Mouse (Mus musculus) myocyte (in vitro differentiated cells): ENCODE results near the gene Xxylt1. TPM values are rescaled to one million over a fixed set of nuclear protein-coding genes. Genes with fewer than 3 reads are reported as not detected.
A peak's percentile ranks its signal among the peaks of the same experiment; 100 is the strongest.

Experiments
- H3K27me3 ChIP-seq: one replicate; pipeline ENCODE4 v1.6.1; 2011; ENCODE audit not compliant: control insufficient read depth, insufficient read depth, insufficient read length
- H3K36me3 ChIP-seq: one replicate; pipeline ENCODE4 v1.6.1; 2011; ENCODE audit not compliant: control insufficient read depth, insufficient read depth
- H3K4me2 ChIP-seq: one replicate; pipeline ENCODE4 v1.6.1; 2011; ENCODE audit warnings: low read depth, control low read depth
- H3K4me3 ChIP-seq: one replicate; pipeline ENCODE4 v1.5.1; 2011; ENCODE audit warnings: mild to moderate bottlenecking, control low read depth, moderate library complexity
- H3K79me2 ChIP-seq: one replicate; pipeline ENCODE4 v1.6.1; 2011; ENCODE audit not compliant: control insufficient read depth, insufficient read depth
- H3ac ChIP-seq: one replicate; pipeline ENCODE4 v1.6.1; 2011; ENCODE audit not compliant: control insufficient read depth, insufficient read length
- CEBPB ChIP-seq: IDR thresholded peaks from 2 replicates; pipeline ENCODE4 v1.6.1; 2011; ENCODE audit warnings: mild to moderate bottlenecking, moderate library complexity; ENCODE audit not compliant: poor library complexity, insufficient read depth, severe bottlenecking
- E2F4 ChIP-seq: IDR thresholded peaks from one replicate; pipeline ENCODE4 v1.6.1; 2011; ENCODE audit warnings: mild to moderate bottlenecking, control low read depth, moderate library complexity; ENCODE audit not compliant: insufficient read depth
- MAX ChIP-seq: IDR thresholded peaks from one replicate; pipeline ENCODE4 v1.6.1; 2011; ENCODE audit warnings: low read depth, mild to moderate bottlenecking, control low read depth
- MYOD1 ChIP-seq, 3 experiments: IDR thresholded peaks; one replicate each; pipeline ENCODE4 v1.6.1; 2011; ENCODE audit warnings: control low read depth in 2 of 3, low read depth in 2 of 3, mild to moderate bottlenecking in 2 of 3, moderate library complexity in 1 of 3; ENCODE audit not compliant: insufficient read length in 2 of 3, control insufficient read depth in 1 of 3
- MYOG ChIP-seq, 3 experiments: IDR thresholded peaks; one replicate each; pipeline ENCODE4 v1.6.1; 2011; ENCODE audit warnings: control low read depth in 2 of 3, low read depth in 2 of 3, mild to moderate bottlenecking in 2 of 3; ENCODE audit not compliant: insufficient read length in 2 of 3, control insufficient read depth in 1 of 3, insufficient read depth in 1 of 3
- POLR2A ChIP-seq: IDR thresholded peaks from one replicate; pipeline ENCODE4 v1.6.1; 2011; ENCODE audit warnings: low read depth, mild to moderate bottlenecking, control low read depth, moderate library complexity; ENCODE audit not compliant: insufficient read length
- POLR2AphosphoS2 ChIP-seq: IDR thresholded peaks from one replicate; pipeline ENCODE4 v1.6.1; 2011; ENCODE audit warnings: low read depth, control low read depth; ENCODE audit not compliant: insufficient read length
- REST ChIP-seq: IDR thresholded peaks from one replicate; pipeline ENCODE4 v1.6.1; 2011; ENCODE audit warnings: mild to moderate bottlenecking, control low read depth, moderate library complexity; ENCODE audit not compliant: insufficient read depth, insufficient read length
- SRF ChIP-seq: IDR thresholded peaks from one replicate; pipeline ENCODE4 v1.6.1; 2011; ENCODE audit warnings: low read depth; ENCODE audit not compliant: control insufficient read depth, insufficient read length
- TCF12 ChIP-seq: IDR thresholded peaks from one replicate; pipeline ENCODE4 v1.6.1; 2011; ENCODE audit warnings: mild to moderate bottlenecking, control low read depth; ENCODE audit not compliant: poor library complexity, insufficient read depth, severe bottlenecking
- TCF3 ChIP-seq: IDR thresholded peaks from one replicate; pipeline ENCODE4 v1.6.1; 2011; ENCODE audit warnings: low read depth, control low read depth; ENCODE audit not compliant: insufficient read length
- USF1 ChIP-seq: IDR thresholded peaks from one replicate; pipeline ENCODE4 v1.6.1; 2011; ENCODE audit warnings: low read depth, mild to moderate bottlenecking, control low read depth, moderate library complexity
- polyA plus RNA-seq: library from polyadenylated mRNA; unstranded; fragments of >200 nt; fragmentation: generic; extraction: Trizol; gene quantifications from one replicate; pipeline ENCODE4 v1.2.1, GENCODE M21; 2012; ENCODE audit warnings: missing spikeins

The Xxylt1 gene
- polyA plus RNA-seq, 1 experiment = 7.6 TPM

- no peaks in the 10 kb centered on the region for H3K36me3 ChIP-seq
- TF ChIP-seq TCF3 (peak; percentile 20), MYOG (IDR thresholded peaks at IDR 0.05; ENCODE audit: control insufficient read depth in 1 of 3, insufficient read depth in 1 of 3, insufficient read length in 2 of 3, low read depth in 2 of 3) (peak in 2 of 3 experiments; percentile 70 to 76), MYOD1 (IDR thresholded peaks at IDR 0.05; ENCODE audit: control insufficient read depth in 1 of 3, insufficient read length in 2 of 3, low read depth in 2 of 3) (peak; percentile 79 to 80 (median 80)), E2F4 (no peak), POLR2AphosphoS2 (no peak), TCF12 (peak; percentile 11), REST (no peak), MAX (no peak)
- H3K4me3 ChIP-seq = no peak overlapping the region
- no peak overlapping the region for H3ac ChIP-seq
- H3K79me2 ChIP-seq = no peaks in the 10 kb centered on the region
- H3K4me2 ChIP-seq = no peak overlapping the region
- no peaks in the 10 kb centered on the region for H3K27me3 ChIP-seq
Measured at GRCm38 (mm10) chr16:31016669-31017068, 64.6 kb downstream of the Xxylt1 start.

GRCm38 (mm10) chr16:31016169-31016568 is 65.1 kb downstream of the Xxylt1 start:
- TF ChIP-seq MAX = no peak
- no peak overlapping the region for H3K4me3 ChIP-seq
- no peaks in the 10 kb centered on the region for H3K27me3 ChIP-seq
- no peaks in the 10 kb centered on the region for H3K36me3 ChIP-seq
- H3K79me2 ChIP-seq = no peaks in the 10 kb centered on the region
- no peak overlapping the region for H3K4me2 ChIP-seq
- H3ac ChIP-seq = no peak overlapping the region

GRCm38 (mm10) chr16:31015271-31015670 is 66.0 kb downstream of the Xxylt1 start:
- Histone ChIP-seq H3K79me2 (no peaks in the 10 kb centered on the region), H3K4me2 (no peak overlapping the region), H3ac (no peak overlapping the region), H3K4me3 (no peak overlapping the region), H3K36me3 (no peaks in the 10 kb centered on the region), H3K27me3 (no peaks in the 10 kb centered on the region)
- TF ChIP-seq POLR2A = no peak
- no peak for TF ChIP-seq CEBPB
- TF ChIP-seq MAX = no peak
- TF ChIP-seq MYOD1 (IDR thresholded peaks at IDR 0.05; ENCODE audit: control insufficient read depth in 1 of 3, insufficient read length in 2 of 3, low read depth in 2 of 3) = no peak
- no peak for TF ChIP-seq TCF3
- no peak for TF ChIP-seq USF1
- TF ChIP-seq SRF = no peak
- no peak for TF ChIP-seq POLR2AphosphoS2
- TF ChIP-seq MYOG (IDR thresholded peaks at IDR 0.05; ENCODE audit: control insufficient read depth in 1 of 3, insufficient read depth in 1 of 3, insufficient read length in 2 of 3, low read depth in 2 of 3) = no peak
- no peak for TF ChIP-seq REST
- TF ChIP-seq TCF12 = no peak
- TF ChIP-seq E2F4 = no peak

- Histone ChIP-seq H3K4me3 (no peak overlapping the region), H3ac (no peak overlapping the region), H3K4me2 (no peak overlapping the region), H3K36me3 (no peaks in the 10 kb centered on the region), H3K27me3 (no peaks in the 10 kb centered on the region), H3K79me2 (no peaks in the 10 kb centered on the region)
- TF ChIP-seq E2F4 (no peak), MAX (no peak), POLR2A (no peak), REST (no peak), TCF12 (no peak), USF1 (no peak), MYOD1 (IDR thresholded peaks at IDR 0.05; ENCODE audit: control insufficient read depth in 1 of 3, insufficient read length in 2 of 3, low read depth in 2 of 3) (no peak), CEBPB (no peak), MYOG (IDR thresholded peaks at IDR 0.05; ENCODE audit: control insufficient read depth in 1 of 3, insufficient read depth in 1 of 3, insufficient read length in 2 of 3, low read depth in 2 of 3) (no peak), POLR2AphosphoS2 (no peak), TCF3 (no peak), SRF (no peak)
Measured at GRCm38 (mm10) chr16:31012236-31012635, 69.0 kb downstream of the Xxylt1 start.

GRCm38 (mm10) chr16:31010443-31010842 is 70.8 kb downstream of the Xxylt1 start:
- H3K36me3 ChIP-seq = no peaks in the 10 kb centered on the region
- H3K4me2 ChIP-seq = no peak overlapping the region
- no peak overlapping the region for H3K4me3 ChIP-seq
- no peak overlapping the region for H3ac ChIP-seq
- H3K79me2 ChIP-seq = no peaks in the 10 kb centered on the region
- no peaks in the 10 kb centered on the region for H3K27me3 ChIP-seq
- no peak for TF ChIP-seq MAX
- no peak for TF ChIP-seq E2F4
- no peak for TF ChIP-seq TCF12
- no peak for TF ChIP-seq POLR2A
- TF ChIP-seq REST = no peak
- no peak for TF ChIP-seq MYOG (IDR thresholded peaks at IDR 0.05; ENCODE audit: control insufficient read depth in 1 of 3, insufficient read depth in 1 of 3, insufficient read length in 2 of 3, low read depth in 2 of 3)
- no peak for TF ChIP-seq TCF3
